Mouse (Mus musculus): ENCODE results near the gene Frs3. TPM values are rescaled to one million over a fixed set of nuclear protein-coding genes. Genes with fewer than 3 reads are reported as not detected.

Frs3 gene
- polyA plus RNA-seq, 2 experiments = 5.4 to 16.0 TPM

DNA sequence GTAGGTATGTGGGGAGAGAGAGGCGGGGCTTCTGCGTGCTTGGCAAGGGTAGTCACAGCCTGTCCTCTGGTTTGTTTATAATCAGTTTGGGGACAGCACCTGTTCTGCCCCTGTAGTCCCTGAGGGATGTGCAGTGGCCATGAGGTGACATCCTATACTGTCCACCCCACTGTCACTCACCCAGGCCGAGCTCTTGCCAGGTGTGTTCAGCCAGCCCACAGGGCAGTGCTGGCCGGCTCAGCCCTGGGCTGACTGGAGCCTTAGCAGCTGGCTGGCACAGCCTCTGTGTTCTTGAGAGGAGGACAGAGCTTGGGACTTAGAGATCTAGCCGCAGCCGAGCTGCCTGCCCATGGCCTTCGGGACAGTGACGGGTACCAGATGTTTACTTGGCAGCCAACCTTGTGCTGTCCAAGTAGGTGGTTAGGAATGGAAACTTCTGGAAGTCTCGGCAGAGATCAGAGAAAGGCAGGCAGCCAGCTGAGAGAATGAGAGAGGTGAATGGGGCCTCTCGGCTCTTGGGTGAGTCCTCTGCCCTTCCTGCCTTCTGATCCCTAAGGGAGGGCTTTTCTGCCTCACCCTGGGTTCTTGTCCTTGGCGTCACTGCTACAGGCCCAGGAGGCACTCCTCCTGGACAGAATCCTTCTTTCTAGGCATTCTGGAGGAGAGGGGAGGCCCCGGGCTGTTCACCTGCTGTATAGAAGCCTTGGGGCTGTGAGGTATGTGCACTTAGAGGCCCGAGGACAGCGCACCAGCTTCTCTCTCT, 60.1 kb downstream of the Frs3 start:
- no peak overlapping the region for H3K4me2 ChIP-seq (replicated peaks; ENCODE audit: low read depth, low read length, severe bottlenecking)
- 55% methylated on average over 14 of the region's 14 CpGs for WGBS
- H3K9ac ChIP-seq (ENCODE audit: low read depth, low read length, severe bottlenecking) = no peak overlapping the region
- no peak for DNase-seq (ENCODE audit: low spot score)
- H3K27ac ChIP-seq (replicated peaks; ENCODE audit: low read depth, low read length) = no peak overlapping the region
- TF ChIP-seq POLR2A (IDR thresholded peaks at IDR 0.05; ENCODE audit: borderline replicate concordance, extremely low read depth, insufficient read depth, insufficient read length) = no peak
- H3K27me3 ChIP-seq (ENCODE audit: control insufficient read depth, insufficient read depth, low read length) = no peaks in the 10 kb centered on the region
- H3K9me3 ChIP-seq (ENCODE audit: control insufficient read depth, low read length) = 0 out of 2 replicates have a peak, but pooled peaks cover 5% of the 10 kb centered on the region
- H3K4me1 ChIP-seq (ENCODE audit: control insufficient read depth, insufficient read depth, low read length) = no peaks in the 10 kb centered on the region
- H3K36me3 ChIP-seq (ENCODE audit: control insufficient read depth, insufficient read depth, low read length) = no peaks in the 10 kb centered on the region
- ATAC-seq (ENCODE audit: low FRiP score, low read depth) = no peak
- H3K4me3 ChIP-seq (replicated peaks; ENCODE audit: low read length) = no peak overlapping the region

DNA sequence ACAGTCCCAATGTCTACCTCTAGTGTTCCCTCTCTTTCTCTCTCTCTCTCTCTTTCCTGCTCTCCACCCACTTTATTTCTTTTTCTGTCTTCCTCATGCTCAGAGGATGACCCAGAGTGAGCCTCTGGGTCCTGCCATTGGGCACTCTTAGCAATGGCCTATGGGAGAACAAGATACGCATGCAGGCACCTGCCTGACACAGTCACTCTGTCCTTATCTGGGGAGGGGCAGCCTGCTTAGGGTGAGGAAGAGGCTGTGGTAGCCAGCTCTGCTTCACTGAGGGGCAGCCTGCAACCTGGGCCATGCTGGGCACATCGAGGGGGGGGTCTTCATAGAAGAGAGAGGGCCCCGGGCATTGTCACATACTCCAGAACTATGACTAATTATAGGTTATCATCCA, 60.8 kb downstream of the Frs3 start:
- DNase-seq (ENCODE audit: low spot score) = no peak
- WGBS = 75% methylated on average over 3 of the region's 3 CpGs
- no peak for ATAC-seq (ENCODE audit: low FRiP score, low read depth)

DNA sequence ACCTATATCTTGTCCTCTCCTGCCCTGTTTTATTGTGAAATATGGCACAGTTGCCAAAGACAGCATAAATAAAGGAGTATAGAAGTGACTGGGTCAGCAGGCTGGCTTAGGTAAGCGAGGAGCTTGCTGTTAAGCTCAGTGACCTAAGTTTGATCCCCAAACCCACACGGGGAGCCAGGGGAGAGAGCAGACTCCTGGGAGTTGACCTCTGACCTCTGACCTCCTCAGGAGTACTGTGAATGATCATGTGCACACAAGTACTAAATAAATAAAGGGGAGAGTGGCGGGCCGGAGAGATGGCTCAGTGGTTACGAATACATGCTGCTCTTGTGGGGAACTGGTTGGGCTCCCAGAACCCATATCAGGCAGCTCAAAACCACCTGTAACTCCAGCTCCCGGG, 61.3 kb downstream of the Frs3 start:
- Histone ChIP-seq H3K9me3 (ENCODE audit: control insufficient read depth, low read length) (no peaks in the 10 kb centered on the region), H3K4me3 (replicated peaks; ENCODE audit: low read length) (no peak overlapping the region), H3K27ac (replicated peaks; ENCODE audit: low read depth, low read length) (no peak overlapping the region), H3K9ac (ENCODE audit: low read depth, low read length, severe bottlenecking) (no peak overlapping the region), H3K4me2 (replicated peaks; ENCODE audit: low read depth, low read length, severe bottlenecking) (no peak overlapping the region), H3K27me3 (ENCODE audit: control insufficient read depth, insufficient read depth, low read length) (no peaks in the 10 kb centered on the region), H3K4me1 (ENCODE audit: control insufficient read depth, insufficient read depth, low read length) (no peaks in the 10 kb centered on the region), H3K36me3 (ENCODE audit: control insufficient read depth, insufficient read depth, low read length) (no peaks in the 10 kb centered on the region)
- no peak for TF ChIP-seq POLR2A (IDR thresholded peaks at IDR 0.05; ENCODE audit: borderline replicate concordance, extremely low read depth, insufficient read depth, insufficient read length)
- 63% methylated on average over 6 of the region's 6 CpGs for WGBS
- ATAC-seq (ENCODE audit: low FRiP score, low read depth) (no peak), DNase-seq (ENCODE audit: low spot score) (no peak)

More for the DNA sequence above, 60.8 kb downstream of the Frs3 start:
- no peaks in the 10 kb centered on the region for H3K27me3 ChIP-seq (ENCODE audit: control insufficient read depth, insufficient read depth, low read length)
- no peaks in the 10 kb centered on the region for H3K36me3 ChIP-seq (ENCODE audit: control insufficient read depth, insufficient read depth, low read length)
- no peak for TF ChIP-seq POLR2A (IDR thresholded peaks at IDR 0.05; ENCODE audit: borderline replicate concordance, extremely low read depth, insufficient read depth, insufficient read length)
- H3K27ac ChIP-seq (replicated peaks; ENCODE audit: low read depth, low read length) = no peak overlapping the region
- no peaks in the 10 kb centered on the region for H3K4me1 ChIP-seq (ENCODE audit: control insufficient read depth, insufficient read depth, low read length)
- H3K9ac ChIP-seq (ENCODE audit: low read depth, low read length, severe bottlenecking) = no peak overlapping the region
- 0 out of 2 replicates have a peak, but pooled peaks cover 4% of the 10 kb centered on the region for H3K9me3 ChIP-seq (ENCODE audit: control insufficient read depth, low read length)
- H3K4me3 ChIP-seq (replicated peaks; ENCODE audit: low read length) = no peak overlapping the region
- no peak overlapping the region for H3K4me2 ChIP-seq (replicated peaks; ENCODE audit: low read depth, low read length, severe bottlenecking)

DNA sequence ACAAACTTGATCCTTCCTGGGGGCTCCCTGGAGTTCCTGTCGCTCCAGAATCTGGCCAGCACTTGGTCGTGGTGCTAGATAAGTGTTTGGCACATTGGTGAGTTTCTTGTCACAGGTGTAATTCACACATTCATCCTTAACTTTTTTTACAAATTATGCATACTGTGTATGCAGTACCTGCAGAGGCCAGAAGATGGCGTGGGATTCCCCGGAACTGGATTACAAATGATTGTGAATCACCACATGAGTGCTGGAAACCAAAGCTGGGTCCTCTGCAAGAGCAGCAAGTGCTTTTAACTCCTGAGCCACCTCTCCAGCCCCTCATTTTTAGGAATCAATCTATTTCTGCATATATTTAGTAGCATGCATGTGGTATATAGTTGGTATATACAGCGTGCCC, 63.0 kb downstream of the Frs3 start:
- TF ChIP-seq POLR2A (IDR thresholded peaks at IDR 0.05; ENCODE audit: borderline replicate concordance, extremely low read depth, insufficient read depth, insufficient read length) = no peak
- no peak overlapping the region for H3K4me3 ChIP-seq (replicated peaks; ENCODE audit: low read length)
- no peaks in the 10 kb centered on the region for H3K4me1 ChIP-seq (ENCODE audit: control insufficient read depth, insufficient read depth, low read length)
- no peaks in the 10 kb centered on the region for H3K9me3 ChIP-seq (ENCODE audit: control insufficient read depth, low read length)
- H3K27ac ChIP-seq (replicated peaks; ENCODE audit: low read depth, low read length) = no peak overlapping the region
- no peak for ATAC-seq (ENCODE audit: low FRiP score, low read depth)
- WGBS = 70% methylated on average over 5 of the region's 5 CpGs
- no peak overlapping the region for H3K9ac ChIP-seq (ENCODE audit: low read depth, low read length, severe bottlenecking)
- no peak overlapping the region for H3K4me2 ChIP-seq (replicated peaks; ENCODE audit: low read depth, low read length, severe bottlenecking)
- H3K36me3 ChIP-seq (ENCODE audit: control insufficient read depth, insufficient read depth, low read length) = no peaks in the 10 kb centered on the region
- no peak for DNase-seq (ENCODE audit: low spot score)
- H3K27me3 ChIP-seq (ENCODE audit: control insufficient read depth, insufficient read depth, low read length) = no peaks in the 10 kb centered on the region

DNA sequence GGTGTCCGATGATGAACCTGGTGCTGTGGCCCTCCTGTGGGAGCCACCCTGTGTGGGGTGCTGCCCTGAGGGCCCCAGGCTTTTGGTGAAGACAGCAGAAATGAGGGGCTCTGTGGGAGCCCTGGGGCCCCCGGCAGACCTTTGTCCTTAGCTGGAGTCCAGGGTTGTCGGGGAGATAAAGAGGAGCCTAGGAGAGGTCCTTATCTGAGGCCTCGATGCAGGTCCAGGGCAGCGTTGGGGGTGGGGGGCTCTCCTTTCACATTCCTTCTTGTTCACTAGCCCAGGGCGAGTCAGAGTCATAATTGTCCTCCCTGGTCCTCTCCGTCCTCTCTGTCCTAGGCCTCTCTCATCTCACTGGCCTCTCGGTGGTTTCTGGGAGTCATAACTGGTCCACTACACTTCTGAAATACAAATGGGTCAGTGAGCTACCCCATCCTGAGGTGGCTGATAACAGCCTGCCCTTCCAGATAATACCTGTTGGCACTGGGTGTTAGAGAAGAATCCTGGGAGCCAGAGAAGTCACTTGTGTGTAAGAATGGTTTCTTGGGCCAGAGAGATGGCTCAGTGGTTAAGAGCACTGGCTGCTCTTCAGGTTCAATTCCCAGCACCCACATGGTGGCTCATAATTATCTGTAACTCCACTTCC, 64.4 kb downstream of the Frs3 start:
- TF ChIP-seq POLR2A (IDR thresholded peaks at IDR 0.05; ENCODE audit: borderline replicate concordance, extremely low read depth, insufficient read depth, insufficient read length) = no peak
- Histone ChIP-seq H3K4me2 (replicated peaks; ENCODE audit: low read depth, low read length, severe bottlenecking) (no peak overlapping the region), H3K4me1 (ENCODE audit: control insufficient read depth, insufficient read depth, low read length) (no peaks in the 10 kb centered on the region), H3K36me3 (ENCODE audit: control insufficient read depth, insufficient read depth, low read length) (no peaks in the 10 kb centered on the region), H3K4me3 (replicated peaks; ENCODE audit: low read length) (no peak overlapping the region), H3K27ac (replicated peaks; ENCODE audit: low read depth, low read length) (no peak overlapping the region), H3K9me3 (ENCODE audit: control insufficient read depth, low read length) (no peaks in the 10 kb centered on the region), H3K9ac (ENCODE audit: low read depth, low read length, severe bottlenecking) (no peak overlapping the region), H3K27me3 (ENCODE audit: control insufficient read depth, insufficient read depth, low read length) (no peaks in the 10 kb centered on the region)
- ATAC-seq (ENCODE audit: low FRiP score, low read depth) (no peak), DNase-seq (ENCODE audit: low spot score) (no peak)
- 85% methylated on average over 8 of the region's 8 CpGs for WGBS

Other genes starting within 250 kb of the Frs3 start
- 46.4 and 52.2 TPM in 2 replicates for gene Taf8, start 186.7 kb upstream of the Frs3 start, polyA plus RNA-seq (2012; rRNA removed)
- gene Taf8, start 186.7 kb upstream of the Frs3 start, polyA plus RNA-seq (2014; fragmentation: Nextera tagmentation; extraction: Ambion mirVana) = 26.3 and 29.2 TPM in 2 replicates
- gene Ccnd3, start 184.0 kb upstream of the Frs3 start, polyA plus RNA-seq (2012; rRNA removed) = 349 and 415 TPM in 2 replicates
- 513 and 520 TPM in 2 replicates for gene Ccnd3, start 184.0 kb upstream of the Frs3 start, polyA plus RNA-seq (2014; fragmentation: Nextera tagmentation; extraction: Ambion mirVana)
- 19.5 and 20.4 TPM in 2 replicates for gene Bysl, start 77.5 kb upstream of the Frs3 start, polyA plus RNA-seq (2012; rRNA removed)
- gene Bysl, start 77.5 kb upstream of the Frs3 start, polyA plus RNA-seq (2014; fragmentation: Nextera tagmentation; extraction: Ambion mirVana) = 20.6 and 24.0 TPM in 2 replicates
- gene Med20, start 77.4 kb upstream of the Frs3 start, polyA plus RNA-seq (2012; rRNA removed) = 59.5 and 64.7 TPM in 2 replicates
- gene Med20, start 77.4 kb upstream of the Frs3 start, polyA plus RNA-seq (2014; fragmentation: Nextera tagmentation; extraction: Ambion mirVana) = 50.6 and 55.0 TPM in 2 replicates
- 1.3 and 1.4 TPM in 2 replicates for gene Gm20517, start 77.4 kb upstream of the Frs3 start, polyA plus RNA-seq (2012; rRNA removed)
- gene Gm20517, start 77.4 kb upstream of the Frs3 start, polyA plus RNA-seq (2014; fragmentation: Nextera tagmentation; extraction: Ambion mirVana) = 0.72 and 1.4 TPM in 2 replicates
- 17.6 and 20.8 TPM in 2 replicates for gene Usp49, start 58.3 kb upstream of the Frs3 start, polyA plus RNA-seq (2012; rRNA removed)
- 5.0 and 5.2 TPM in 2 replicates for gene Usp49, start 58.3 kb upstream of the Frs3 start, polyA plus RNA-seq (2014; fragmentation: Nextera tagmentation; extraction: Ambion mirVana)
- gene Tomm6, start 644 bp upstream of the Frs3 start, polyA plus RNA-seq (2012; rRNA removed) = 106 and 130 TPM in 2 replicates
- gene Tomm6, start 644 bp upstream of the Frs3 start, polyA plus RNA-seq (2014; fragmentation: Nextera tagmentation; extraction: Ambion mirVana) = 409 and 415 TPM in 2 replicates
- gene Gm21981, start 5.4 kb downstream of the Frs3 start, polyA plus RNA-seq (2012; rRNA removed) = 2.6 and 3.0 TPM in 2 replicates
- 1.3 and 1.7 TPM in 2 replicates for gene Gm21981, start 5.4 kb downstream of the Frs3 start, polyA plus RNA-seq (2014; fragmentation: Nextera tagmentation; extraction: Ambion mirVana)
- 0.52 and 1.9 TPM in 2 replicates for gene Prickle4, start 5.7 kb downstream of the Frs3 start, polyA plus RNA-seq (2012; rRNA removed)
- gene Prickle4, start 5.7 kb downstream of the Frs3 start, polyA plus RNA-seq (2014; fragmentation: Nextera tagmentation; extraction: Ambion mirVana) = 1.3 TPM in 2 replicates
- gene Pgc, start 37.8 kb downstream of the Frs3 start, polyA plus RNA-seq (2012; rRNA removed) = 0.55 and 1.4 TPM in 2 replicates
- gene Pgc, start 37.8 kb downstream of the Frs3 start, polyA plus RNA-seq (2014; fragmentation: Nextera tagmentation; extraction: Ambion mirVana) = 0.18 and 0.23 TPM in 2 replicates
- gene Tfeb, start 48.0 kb downstream of the Frs3 start, polyA plus RNA-seq (2012; rRNA removed) = 12.2 and 13.2 TPM in 2 replicates
- 10.6 and 11.5 TPM in 2 replicates for gene Tfeb, start 48.0 kb downstream of the Frs3 start, polyA plus RNA-seq (2014; fragmentation: Nextera tagmentation; extraction: Ambion mirVana)
- 281 and 440 TPM in 2 replicates for gene Mdfi, start 145.7 kb downstream of the Frs3 start, polyA plus RNA-seq (2012; rRNA removed)
- gene Mdfi, start 145.7 kb downstream of the Frs3 start, polyA plus RNA-seq (2014; fragmentation: Nextera tagmentation; extraction: Ambion mirVana) = 57.5 and 64.7 TPM in 2 replicates
- gene Foxp4, start 235.6 kb downstream of the Frs3 start, polyA plus RNA-seq (2012; rRNA removed) = 104 and 165 TPM in 2 replicates
- 38.6 and 46.0 TPM in 2 replicates for gene Foxp4, start 235.6 kb downstream of the Frs3 start, polyA plus RNA-seq (2014; fragmentation: Nextera tagmentation; extraction: Ambion mirVana)